Mouse (Mus musculus): ENCODE data around the gene Anxa6. TPM values are rescaled to one million over a fixed set of nuclear protein-coding genes. Genes with fewer than 3 reads are reported as not detected.

The Anxa6 gene
- total RNA-seq, 2 experiments from 2014 or later: 466 to 474 TPM

- no peak for DNase-seq (ENCODE audit: low spot score in 2 of 2)
Observed at GRCm38 (mm10) chr11:55031991-55032280, 1.3 kb downstream of the Anxa6 start.

- no peak for DNase-seq (ENCODE audit: low spot score in 2 of 2)
Observed at GRCm38 (mm10) chr11:55031211-55031990, 1.8 kb downstream of the Anxa6 start.

- DNase-seq (ENCODE audit: low spot score in 2 of 2): no peak
Observed at GRCm38 (mm10) chr11:55028509-55028908, 4.7 kb downstream of the Anxa6 start.

- DNase-seq (ENCODE audit: low spot score in 2 of 2): no peak
Observed at GRCm38 (mm10) chr11:55027204-55027855, 5.9 kb downstream of the Anxa6 start.

GRCm38 (mm10) chr11:55025896-55026295 lies 7.3 kb downstream of the Anxa6 start:
- no peak for DNase-seq (ENCODE audit: low spot score in 2 of 2)

- peak in 1 of 2 experiments; percentile 51 for DNase-seq (ENCODE audit: low spot score in 2 of 2)
Observed at GRCm38 (mm10) chr11:55023583-55023982, 9.7 kb downstream of the Anxa6 start.

GRCm38 (mm10) chr11:55023049-55023564 lies 10.1 kb downstream of the Anxa6 start:
- peak; percentile 89 to 95 for DNase-seq (ENCODE audit: low spot score in 2 of 2)

GRCm38 (mm10) chr11:55022508-55022907 lies 10.7 kb downstream of the Anxa6 start:
- no peak for DNase-seq (ENCODE audit: low spot score in 2 of 2)

GRCm38 (mm10) chr11:55021859-55022258 lies 11.4 kb downstream of the Anxa6 start:
- DNase-seq (ENCODE audit: low spot score in 2 of 2): no peak

- no peak for DNase-seq (ENCODE audit: low spot score in 2 of 2)
Observed at GRCm38 (mm10) chr11:55021458-55021857, 11.8 kb downstream of the Anxa6 start.

GRCm38 (mm10) chr11:55019711-55020110 lies 13.5 kb downstream of the Anxa6 start:
- no peak for DNase-seq (ENCODE audit: low spot score in 2 of 2)

- no peak for DNase-seq (ENCODE audit: low spot score in 2 of 2)
Observed at GRCm38 (mm10) chr11:55018034-55018433, 15.2 kb downstream of the Anxa6 start.

GRCm38 (mm10) chr11:55017201-55017600 lies 16.0 kb downstream of the Anxa6 start:
- DNase-seq (ENCODE audit: low spot score in 2 of 2): no peak

- no peak for DNase-seq (ENCODE audit: low spot score in 2 of 2)
Observed at GRCm38 (mm10) chr11:55016758-55017157, 16.5 kb downstream of the Anxa6 start.

GRCm38 (mm10) chr11:55015831-55016241 lies 17.4 kb downstream of the Anxa6 start:
- peak in 1 of 2 experiments; percentile 63 for DNase-seq (ENCODE audit: low spot score in 2 of 2)

GRCm38 (mm10) chr11:55015264-55015663 lies 18.0 kb downstream of the Anxa6 start:
- no peak for DNase-seq (ENCODE audit: low spot score in 2 of 2)

- no peak for DNase-seq (ENCODE audit: low spot score in 2 of 2)
Observed at GRCm38 (mm10) chr11:55013802-55014201, 19.4 kb downstream of the Anxa6 start.

GRCm38 (mm10) chr11:55012551-55013521 lies 20.4 kb downstream of the Anxa6 start:
- DNase-seq (ENCODE audit: low spot score in 2 of 2): no peak

GRCm38 (mm10) chr11:55011440-55011839 lies 21.8 kb downstream of the Anxa6 start:
- no peak for DNase-seq (ENCODE audit: low spot score in 2 of 2)

GRCm38 (mm10) chr11:55008230-55008629 lies 25.0 kb downstream of the Anxa6 start:
- no peak for DNase-seq (ENCODE audit: low spot score in 2 of 2)

- DNase-seq (ENCODE audit: low spot score in 2 of 2): no peak
Observed at GRCm38 (mm10) chr11:55005684-55006083, 27.6 kb downstream of the Anxa6 start.
